Mouse (Mus musculus) bone marrow, adult 2 months (tissue): ENCODE data around the gene Serpinb5. TPM values are rescaled to one million over a fixed set of nuclear protein-coding genes. Genes with fewer than 3 reads are reported as not detected.
"Not testable (repeated sequence)": the region's sequence is repeated elsewhere in the genome, so short reads cannot be mapped to it uniquely, and the experiment has no call there.

ENCODE experiments used
- H3K27ac ChIP-seq: fragments of 200-500 bp; 2 replicates; pipeline ENCODE4 v1.5.1; 2012; ENCODE audit warnings: low read depth, mild to moderate bottlenecking, control low read depth, inconsistent platforms, low read length; ENCODE audit not compliant: control insufficient read depth, poor library complexity, insufficient read depth
- H3K4me1 ChIP-seq: fragments of 200-500 bp; 2 replicates; pipeline ENCODE4 v1.6.1; 2011; ENCODE audit warnings: low read length; ENCODE audit not compliant: control insufficient read depth, insufficient read depth
- H3K4me3 ChIP-seq: fragments of 200-500 bp; replicated peaks from 2 replicates; pipeline ENCODE3; 2011; ENCODE audit warnings: mild to moderate bottlenecking, low read depth, low read length, control low read depth; ENCODE audit not compliant: control insufficient read depth
- CTCF ChIP-seq: fragments of 200-500 bp; IDR thresholded peaks from 2 replicates; pipeline ENCODE4 v1.5.1; 2011; ENCODE audit warnings: low read length, control low read depth; ENCODE audit not compliant: control insufficient read depth, insufficient read depth
- POLR2A ChIP-seq: fragments of 200-500 bp; IDR thresholded peaks from 2 replicates; pipeline ENCODE4 v1.6.1; 2011; ENCODE audit warnings: low read depth, mild to moderate bottlenecking, control low read depth, low read length, borderline replicate concordance; ENCODE audit not compliant: control insufficient read depth
- WGBS: fragments of 180-500 bp; shearing (Covaris S2); methylation state at CpG from one replicate; pipeline ENCODE4 v1.1.7; 2018; 5-methylcytosine and 5-hydroxymethylcytosine counted together
- polyA plus RNA-seq: library from polyadenylated mRNA; stranded (reverse); fragments of >200 nt; gene quantifications from 2 replicates; pipeline ENCODE4 v1.2.4, GENCODE M21; 2011; ENCODE audit warnings: low replicate concordance; ENCODE audit not compliant: missing spikeins, insufficient read depth, insufficient read length

Gene Serpinb5
- polyA plus RNA-seq, 1 experiment, result not detected

DNA sequence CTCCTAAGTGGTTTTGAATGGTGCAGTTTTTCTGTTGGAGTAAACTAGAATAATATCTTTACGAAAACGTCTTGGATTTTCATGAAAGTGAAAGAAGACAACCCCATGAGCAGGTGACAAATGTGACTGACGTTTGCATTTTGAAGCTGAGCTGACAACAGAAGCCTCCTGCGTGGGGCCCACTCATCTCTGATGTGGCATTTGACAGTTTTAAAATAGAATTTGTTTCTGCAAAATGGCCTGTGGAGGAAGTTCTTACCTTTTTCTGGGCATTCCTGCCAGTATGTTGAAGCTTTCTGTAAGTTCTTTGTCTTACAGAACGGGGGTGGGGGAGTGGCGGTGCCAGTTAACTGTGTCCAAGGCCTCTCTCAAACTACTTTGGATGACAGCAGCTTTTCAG is 5.8 kb downstream of the Serpinb5 start:
- WGBS, result 60% methylated on average over 6 of the region's 6 CpGs
- no peak overlapping the region for H3K4me3 ChIP-seq
- no peak overlapping the region for H3K27ac ChIP-seq
- H3K4me1 ChIP-seq, result no peaks in the 10 kb centered on the region
- TF ChIP-seq POLR2A, result no peak
- no peak for TF ChIP-seq CTCF

DNA sequence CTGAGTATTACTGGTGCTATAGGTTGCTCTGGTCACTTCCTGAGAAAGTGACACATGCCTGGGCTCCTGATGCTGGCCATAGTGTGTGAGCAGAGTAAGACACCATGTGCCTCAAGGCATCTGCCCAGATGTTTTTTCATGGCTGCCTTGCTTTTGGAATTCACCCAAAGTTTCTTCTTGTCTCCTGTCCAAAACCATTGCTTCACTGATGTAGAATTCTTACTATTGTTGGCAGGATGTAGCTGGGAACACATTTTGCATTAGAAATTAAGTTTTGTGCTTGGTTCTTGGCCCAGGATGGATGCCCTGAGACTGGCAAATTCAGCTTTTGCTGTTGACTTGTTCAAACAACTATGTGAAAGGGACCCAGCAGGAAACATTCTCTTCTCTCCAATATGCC is 9.0 kb downstream of the Serpinb5 start:
- no peak for TF ChIP-seq POLR2A
- no peak for TF ChIP-seq CTCF
- no peaks in the 10 kb centered on the region for H3K4me1 ChIP-seq
- no peak overlapping the region for H3K27ac ChIP-seq
- no peak overlapping the region for H3K4me3 ChIP-seq

DNA sequence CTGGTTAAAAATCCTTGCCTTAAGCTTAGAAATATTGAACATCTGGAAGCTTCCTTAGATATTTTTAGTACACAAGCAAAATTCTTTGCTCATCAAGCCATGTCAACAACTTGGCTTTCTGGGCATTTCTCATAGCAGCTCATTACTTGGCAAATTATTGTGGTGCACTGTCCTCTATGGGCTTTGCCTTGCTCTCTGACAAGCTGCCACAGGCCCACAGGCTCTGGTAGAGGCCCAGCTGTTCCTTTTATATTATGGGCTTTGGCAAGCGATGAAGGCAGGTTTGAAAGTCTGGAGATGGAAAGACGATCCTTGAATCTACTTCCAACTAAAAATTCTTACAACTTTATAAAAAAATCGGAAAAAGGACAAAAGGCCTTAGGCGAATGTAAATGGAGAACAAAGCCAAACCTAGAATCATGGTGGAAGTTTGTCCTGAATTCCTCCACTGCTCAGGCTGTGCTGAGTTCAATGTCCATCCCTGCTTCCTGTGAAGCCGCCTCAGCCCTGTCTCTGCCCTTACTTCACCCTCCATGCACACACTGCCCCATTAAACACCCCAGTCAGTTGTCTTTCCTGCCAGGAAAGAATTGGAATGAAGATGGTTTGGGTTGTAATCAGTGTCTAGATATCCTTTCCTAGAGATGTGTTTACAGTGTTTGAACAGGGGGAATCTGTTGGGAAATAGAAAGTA is 14.4 kb downstream of the Serpinb5 start:
- no peaks in the 10 kb centered on the region for H3K4me1 ChIP-seq
- H3K27ac ChIP-seq, result no peak overlapping the region
- TF ChIP-seq CTCF, result no peak
- TF ChIP-seq POLR2A, result no peak
- 81% methylated on average over 5 of the region's 5 CpGs for WGBS
- H3K4me3 ChIP-seq, result no peak overlapping the region

- TF ChIP-seq POLR2A (no peak), CTCF (no peak)
- H3K27ac ChIP-seq, result no peak overlapping the region
- WGBS, result 64% methylated on average over 3 of the region's 3 CpGs
- H3K4me3 ChIP-seq, result no peak overlapping the region
- no peaks in the 10 kb centered on the region for H3K4me1 ChIP-seq
Measured at GRCm38 (mm10) chr1:106876147-106876546, 15.2 kb downstream of the Serpinb5 start.

- no peak for TF ChIP-seq POLR2A
- TF ChIP-seq CTCF, result no peak
- Histone ChIP-seq H3K27ac (no peak overlapping the region), H3K4me1 (no peaks in the 10 kb centered on the region), H3K4me3 (no peak overlapping the region)
- WGBS, result 12% methylated on average over 4 of the region's 4 CpGs
Measured at GRCm38 (mm10) chr1:106882723-106883122, 21.8 kb downstream of the Serpinb5 start.

DNA sequence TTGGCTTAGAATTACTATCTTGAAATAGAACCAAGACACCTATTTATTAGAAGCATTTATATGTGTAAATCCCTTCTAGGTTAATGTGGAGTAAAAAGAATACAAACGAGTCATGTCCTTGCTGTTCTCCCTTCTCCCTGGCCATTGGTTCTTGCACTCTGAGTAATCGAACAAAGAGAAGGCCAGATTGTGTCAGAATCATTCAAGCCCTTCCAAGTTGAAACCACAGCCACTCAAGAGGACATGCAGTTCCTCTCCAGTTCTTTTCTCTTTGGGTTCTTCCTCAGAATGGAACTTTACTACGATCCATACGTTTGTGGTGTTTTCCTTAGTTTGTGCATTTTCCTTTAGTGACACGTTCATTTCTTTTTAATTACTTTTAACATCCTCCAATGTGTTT is 22.4 kb downstream of the Serpinb5 start:
- Histone ChIP-seq H3K4me1 (no peaks in the 10 kb centered on the region), H3K27ac (no peak overlapping the region), H3K4me3 (no peak overlapping the region)
- WGBS, result 20% methylated on average over 5 of the region's 5 CpGs
- TF ChIP-seq POLR2A (no peak), CTCF (no peak)

GRCm38 (mm10) chr1:106883812-106884211 is 22.8 kb downstream of the Serpinb5 start:
- no peaks in the 10 kb centered on the region for H3K4me1 ChIP-seq
- H3K4me3 ChIP-seq, result no peak overlapping the region
- WGBS, result 1% methylated on average over 2 of the region's 2 CpGs
- TF ChIP-seq CTCF (no peak), POLR2A (no peak)
- H3K27ac ChIP-seq, result no peak overlapping the region

DNA sequence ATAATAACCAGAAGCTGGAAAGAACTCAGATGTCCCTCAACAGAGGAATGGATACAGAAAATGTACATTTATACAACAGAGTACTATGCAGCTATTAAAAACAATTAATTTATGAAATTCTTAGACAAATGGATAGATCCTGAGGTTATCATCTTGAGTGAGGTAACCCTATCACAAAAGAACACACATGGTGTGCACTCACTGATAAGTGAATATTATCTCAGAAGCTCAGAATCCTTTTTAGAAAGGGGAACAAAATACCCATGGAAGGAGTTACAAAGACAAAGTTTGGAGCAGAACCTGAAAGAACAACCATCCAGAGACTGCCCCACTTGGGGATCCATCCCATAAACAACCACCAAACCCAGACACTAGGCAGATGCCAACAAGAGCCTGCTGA is 34.2 kb downstream of the Serpinb5 start:
- H3K4me3 ChIP-seq, H3K27ac ChIP-seq, H3K4me1 ChIP-seq: not testable (repeated sequence)

GRCm38 (mm10) chr1:106901406-106901805 is 40.4 kb downstream of the Serpinb5 start:
- Histone ChIP-seq H3K4me1 (no peaks in the 10 kb centered on the region), H3K27ac (no peak overlapping the region), H3K4me3 (no peak overlapping the region)
- TF ChIP-seq POLR2A (no peak), CTCF (peak; percentile 56)
- 5% methylated on average over 4 of the region's 4 CpGs for WGBS
